Mouse (Mus musculus) heart, embryonic 11.5 days (tissue): Measurements from ENCODE around the gene Cdsn. TPM values are rescaled to one million over a fixed set of nuclear protein-coding genes. Genes with fewer than 3 reads are reported as not detected.

Experiments
- ATAC-seq: fragments of 200-750 bp; cut with Nextera tagmentation; replicated peaks from 2 replicates; pipeline ENCODE4 v1.8.0; 2017; ENCODE audit warnings: moderate library complexity; ENCODE audit not compliant: insufficient number of reproducible peaks, low FRiP score, low TSS enrichment
- H3K27ac ChIP-seq: fragments of 300-500 bp; sonication (generic); 2 replicates; pipeline ENCODE4 v1.5.1; 2014; ENCODE audit warnings: mild to moderate bottlenecking, low read depth, low read length
- H3K27me3 ChIP-seq: fragments of 300-500 bp; sonication (generic); 2 replicates; pipeline ENCODE4 v1.6.1; 2014; ENCODE audit warnings: mild to moderate bottlenecking, low read length, mixed read lengths; ENCODE audit not compliant: control insufficient read depth, insufficient read depth
- H3K36me3 ChIP-seq: fragments of 300-500 bp; sonication (generic); 2 replicates; pipeline ENCODE4 v1.6.1; 2014; ENCODE audit warnings: mild to moderate bottlenecking, low read length, moderate library complexity, mixed read lengths; ENCODE audit not compliant: control insufficient read depth, insufficient read depth
- H3K4me1 ChIP-seq: fragments of 300-500 bp; sonication (generic); 2 replicates; pipeline ENCODE4 v1.6.1; 2014; ENCODE audit warnings: low read length; ENCODE audit not compliant: control insufficient read depth, insufficient read depth
- H3K4me2 ChIP-seq: fragments of 300-500 bp; sonication (generic); 2 replicates; pipeline ENCODE4 v1.6.1; 2014; ENCODE audit warnings: mild to moderate bottlenecking, moderate library complexity
- H3K4me3 ChIP-seq: fragments of 300-500 bp; sonication (generic); 2 replicates; pipeline ENCODE4 v1.5.1; 2014; ENCODE audit warnings: low read depth, low read length
- H3K9ac ChIP-seq: fragments of 300-500 bp; sonication (generic); 2 replicates; pipeline ENCODE4 v1.6.1; 2014; ENCODE audit warnings: mild to moderate bottlenecking, low read depth, low read length, moderate library complexity
- H3K9me3 ChIP-seq: fragments of 300-500 bp; sonication (generic); replicated peaks from 2 replicates; pipeline ENCODE4 v1.6.1; 2016; ENCODE audit warnings: low read length; ENCODE audit not compliant: control insufficient read depth
- WGBS: fragments of 180-500 bp; shearing (Covaris S2); extraction: QIAGEN DNeasy Blood & Tissue Kit; methylation state at CpG from one replicate; pipeline ENCODE4 v1.1.7; 2014; ENCODE audit not compliant: insufficient replicate concordance; 5-methylcytosine and 5-hydroxymethylcytosine counted together
- polyA plus RNA-seq: library from polyadenylated mRNA; unstranded; fragments of >200 nt; fragmentation: Nextera tagmentation; extraction: Ambion mirVana; gene quantifications from 2 replicates; pipeline ENCODE4 v1.2.1, GENCODE M21; 2014

The Cdsn gene
- polyA plus RNA-seq, 1 experiment from 2014 or later = 0.40 TPM

DNA sequence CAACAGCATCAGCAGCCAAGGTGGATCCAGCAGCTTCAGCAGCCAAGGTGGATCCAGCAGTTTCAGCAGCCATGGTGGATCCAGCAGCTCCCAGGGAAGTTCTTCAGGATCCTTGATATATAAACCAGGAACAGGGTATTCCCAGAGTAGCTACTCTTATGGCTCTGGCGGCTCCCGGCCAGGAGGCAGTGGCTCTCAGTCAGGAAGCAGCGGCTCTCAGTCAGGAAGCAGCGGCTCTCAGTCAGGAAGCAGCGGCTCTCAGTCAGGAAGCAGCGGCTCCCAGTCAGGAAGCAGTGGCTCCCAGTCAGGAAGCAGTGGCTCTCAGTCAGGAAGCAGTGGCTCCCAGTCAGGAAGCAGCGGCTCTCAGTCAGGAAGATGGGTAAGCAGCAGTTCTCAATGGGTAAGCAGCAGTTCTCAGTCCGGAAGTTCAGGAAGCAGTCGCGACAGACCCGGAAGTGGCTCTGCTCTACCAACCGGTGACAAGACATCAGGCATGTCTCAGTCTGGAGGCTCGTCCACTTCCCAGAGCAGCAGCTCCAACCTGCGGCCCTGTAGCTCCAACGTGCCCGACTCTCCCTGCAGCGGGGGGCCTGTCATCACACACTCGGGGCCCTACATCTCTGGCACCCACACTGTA, 3.0 kb downstream of the Cdsn start:
- Histone ChIP-seq H3K4me1 (peaks cover 5% of the 10 kb centered on the region), H3K4me2 (no peak overlapping the region), H3K27ac (no peak overlapping the region), H3K36me3 (no peaks in the 10 kb centered on the region), H3K9me3 (no peaks in the 10 kb centered on the region), H3K9ac (no peak overlapping the region), H3K27me3 (no peaks in the 10 kb centered on the region), H3K4me3 (no peak overlapping the region)
- ATAC-seq = no peak
- 85% methylated on average over 18 of the region's 18 CpGs for WGBS

DNA sequence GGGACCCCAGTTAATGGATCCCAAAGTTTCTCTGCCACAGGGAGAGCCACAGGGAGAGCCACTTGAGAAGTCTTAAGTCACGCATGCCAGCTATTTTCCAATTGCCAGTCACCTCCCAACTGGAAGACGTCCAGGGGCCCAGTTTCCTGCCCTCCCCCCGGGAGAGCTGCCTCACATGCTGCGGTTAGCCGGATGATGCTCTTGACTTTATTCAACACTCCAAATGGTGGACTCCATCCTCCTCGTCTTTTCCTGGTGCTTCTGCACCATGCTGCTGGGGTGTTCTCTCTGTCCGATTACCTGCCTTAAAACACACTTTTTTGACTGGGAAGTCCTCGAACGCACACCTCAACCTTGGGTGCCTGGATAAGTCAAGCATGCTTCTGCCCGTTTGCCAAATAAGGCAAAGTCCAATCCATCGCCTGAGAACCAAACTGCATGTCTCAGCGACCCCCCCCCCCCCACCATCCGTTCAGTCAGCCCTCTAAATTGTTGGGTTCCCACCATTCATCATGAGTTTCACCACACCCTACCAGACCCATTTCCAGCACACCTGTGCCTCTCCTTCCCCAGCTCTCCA, 4.3 kb downstream of the Cdsn start:
- no peaks in the 10 kb centered on the region for H3K36me3 ChIP-seq
- H3K9me3 ChIP-seq = no peaks in the 10 kb centered on the region
- no peaks in the 10 kb centered on the region; the same call in 1 of the 2 replicates for H3K4me1 ChIP-seq
- H3K4me3 ChIP-seq = no peak overlapping the region
- no peak overlapping the region for H3K4me2 ChIP-seq
- H3K27ac ChIP-seq = no peak overlapping the region
- ATAC-seq = no peak
- no peaks in the 10 kb centered on the region for H3K27me3 ChIP-seq
- H3K9ac ChIP-seq = no peak overlapping the region
- WGBS = 84% methylated on average over 12 of the region's 13 CpGs

DNA sequence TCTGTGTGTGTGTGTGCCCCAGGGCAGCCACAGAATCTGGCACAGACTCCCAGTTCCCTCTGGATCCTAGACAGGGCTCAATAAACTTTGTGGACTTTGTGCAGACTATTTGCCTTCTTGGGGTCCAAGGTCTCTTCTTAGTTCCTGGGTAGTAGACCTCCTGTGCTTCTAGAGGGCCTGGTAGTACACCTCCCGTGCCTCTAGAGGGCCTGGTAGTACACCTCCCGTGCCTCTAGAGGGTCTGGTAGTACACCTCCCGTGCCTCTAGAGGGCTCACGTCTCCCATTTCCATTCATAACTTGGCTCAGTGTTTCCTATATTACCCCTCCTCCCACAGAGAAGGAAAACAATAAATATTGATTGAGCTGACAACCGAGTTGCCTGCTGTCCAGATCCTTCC, 4.9 kb downstream of the Cdsn start:
- 34% methylated on average over 5 of the region's 5 CpGs for WGBS
- Histone ChIP-seq H3K9ac (no peak overlapping the region), H3K36me3 (no peaks in the 10 kb centered on the region), H3K4me2 (no peak overlapping the region), H3K27ac (no peak overlapping the region), H3K9me3 (no peaks in the 10 kb centered on the region), H3K27me3 (no peaks in the 10 kb centered on the region), H3K4me3 (no peak overlapping the region), H3K4me1 (no peaks in the 10 kb centered on the region)
- no peak for ATAC-seq

DNA sequence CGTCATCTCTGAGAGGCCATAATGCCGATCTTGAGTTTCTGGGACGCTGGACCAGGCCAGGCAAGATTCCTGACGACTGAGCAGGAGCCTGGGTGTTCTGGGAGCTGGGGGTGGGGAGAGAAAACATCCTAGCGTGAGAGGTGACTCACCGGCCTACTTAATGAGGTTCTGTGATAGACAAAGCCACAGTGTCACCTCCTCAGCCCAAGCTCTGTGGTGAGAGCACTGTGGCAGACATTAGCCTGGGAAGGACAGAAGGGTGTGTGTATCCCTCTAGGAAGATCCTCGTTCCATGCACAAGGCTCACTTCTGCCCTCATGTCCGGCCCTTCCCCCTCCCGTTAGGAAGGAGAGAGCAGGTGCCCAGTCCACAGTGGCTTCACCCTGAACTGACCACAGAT, 5.4 kb downstream of the Cdsn start:
- 64% methylated on average over 9 of the region's 9 CpGs for WGBS
- Histone ChIP-seq H3K4me3 (no peak overlapping the region), H3K27ac (no peak overlapping the region), H3K9ac (no peak overlapping the region), H3K27me3 (no peaks in the 10 kb centered on the region), H3K4me2 (no peak overlapping the region), H3K36me3 (no peaks in the 10 kb centered on the region), H3K4me1 (no peaks in the 10 kb centered on the region), H3K9me3 (no peaks in the 10 kb centered on the region)
- ATAC-seq = no peak

DNA sequence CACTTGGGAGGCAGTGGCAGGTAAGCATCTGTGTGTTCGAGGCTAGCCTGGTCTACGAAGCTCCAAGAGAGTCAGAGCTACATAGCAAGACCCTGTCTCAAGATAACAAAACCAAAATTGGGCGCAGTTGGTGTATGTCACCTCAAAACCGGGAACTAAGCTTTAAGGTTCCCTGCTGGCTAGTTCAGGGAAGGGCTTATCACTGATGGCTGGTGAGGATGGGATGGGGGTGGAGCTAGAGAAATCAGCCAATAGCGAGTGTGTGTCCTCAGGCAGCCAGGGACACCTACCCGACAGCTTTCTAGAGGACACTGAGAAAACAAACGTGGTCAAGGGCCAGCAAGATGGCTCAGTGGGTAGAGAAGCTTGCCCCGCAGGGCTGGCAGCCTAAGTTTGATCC, 6.3 kb downstream of the Cdsn start:
- WGBS = 42% methylated on average over 8 of the region's 8 CpGs
- no peaks in the 10 kb centered on the region for H3K4me1 ChIP-seq
- H3K9me3 ChIP-seq = no peaks in the 10 kb centered on the region
- no peak overlapping the region for H3K4me3 ChIP-seq
- H3K36me3 ChIP-seq = no peaks in the 10 kb centered on the region
- H3K27ac ChIP-seq = no peak overlapping the region
- H3K4me2 ChIP-seq = no peak overlapping the region
- no peak for ATAC-seq
- H3K9ac ChIP-seq = no peak overlapping the region
- no peaks in the 10 kb centered on the region for H3K27me3 ChIP-seq

DNA sequence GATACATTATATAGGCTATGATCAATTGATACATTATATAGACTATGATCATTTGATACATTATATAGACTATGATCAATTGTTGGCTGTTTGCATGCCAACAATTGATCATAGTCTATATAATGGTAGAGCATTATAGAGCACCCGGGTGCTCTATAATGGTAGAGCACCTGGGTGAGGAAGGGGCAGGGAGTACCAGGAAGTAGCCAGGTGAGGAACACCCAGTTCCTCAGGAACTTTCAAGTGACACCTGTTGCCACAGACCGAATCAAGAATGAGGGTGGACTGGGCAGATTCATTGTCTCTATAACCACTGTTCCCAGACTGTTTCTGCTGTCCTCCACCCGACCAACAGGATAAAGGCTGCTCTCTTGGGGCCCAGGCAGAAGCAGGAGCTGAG, 15.2 kb downstream of the Cdsn start, which contains the start of gene 2300002M23Rik:
2300002M23Rik (plus strand) TSS at position 301 of the 400 bp plus-strand sequence.
- ATAC-seq = no peak
- H3K4me1 ChIP-seq = 0 out of 2 replicates have a peak, but pooled peaks cover 2% of the 10 kb centered on the region
- H3K9me3 ChIP-seq = no peaks in the 10 kb centered on the region
- WGBS = 53% methylated on average over 3 of the region's 3 CpGs
- H3K36me3 ChIP-seq = no peaks in the 10 kb centered on the region
- H3K4me2 ChIP-seq = no peak within 1 kb of the TSS
- no peak within 1 kb of the TSS for H3K9ac ChIP-seq
- H3K27me3 ChIP-seq = peaks cover 24% of the 10 kb centered on the region
- H3K27ac ChIP-seq = no peak within 1 kb of the TSS
- no peak within 1 kb of the TSS for H3K4me3 ChIP-seq

DNA sequence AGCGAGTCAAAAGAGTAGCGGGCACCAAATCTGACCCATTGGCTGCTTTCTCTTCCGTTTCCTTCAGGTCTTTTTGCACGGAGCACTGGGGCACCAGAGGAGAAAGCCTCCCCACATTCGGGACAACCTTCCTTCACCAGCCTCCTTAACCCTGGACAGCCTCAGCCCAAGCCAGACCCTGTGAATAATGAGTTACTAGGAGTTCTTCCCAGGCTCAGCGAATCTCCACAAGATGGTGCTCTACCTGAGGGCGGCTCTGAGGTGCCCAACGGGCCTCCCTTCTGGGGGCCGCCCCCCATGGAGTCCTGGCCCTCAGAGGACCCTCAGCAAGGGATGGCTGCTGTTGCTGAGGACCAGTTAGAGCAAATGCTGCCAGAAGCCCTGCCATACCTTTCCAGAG, 15.8 kb downstream of the Cdsn start:
- no peak overlapping the region for H3K9ac ChIP-seq
- no peak overlapping the region for H3K4me2 ChIP-seq
- peaks cover 24% of the 10 kb centered on the region for H3K27me3 ChIP-seq
- no peak overlapping the region for H3K27ac ChIP-seq
- ATAC-seq = no peak
- WGBS = 14% methylated on average over 9 of the region's 9 CpGs
- 0 out of 2 replicates have a peak, but pooled peaks cover 2% of the 10 kb centered on the region for H3K4me1 ChIP-seq
- H3K4me3 ChIP-seq = no peak overlapping the region
- no peaks in the 10 kb centered on the region for H3K36me3 ChIP-seq
- no peaks in the 10 kb centered on the region for H3K9me3 ChIP-seq

DNA sequence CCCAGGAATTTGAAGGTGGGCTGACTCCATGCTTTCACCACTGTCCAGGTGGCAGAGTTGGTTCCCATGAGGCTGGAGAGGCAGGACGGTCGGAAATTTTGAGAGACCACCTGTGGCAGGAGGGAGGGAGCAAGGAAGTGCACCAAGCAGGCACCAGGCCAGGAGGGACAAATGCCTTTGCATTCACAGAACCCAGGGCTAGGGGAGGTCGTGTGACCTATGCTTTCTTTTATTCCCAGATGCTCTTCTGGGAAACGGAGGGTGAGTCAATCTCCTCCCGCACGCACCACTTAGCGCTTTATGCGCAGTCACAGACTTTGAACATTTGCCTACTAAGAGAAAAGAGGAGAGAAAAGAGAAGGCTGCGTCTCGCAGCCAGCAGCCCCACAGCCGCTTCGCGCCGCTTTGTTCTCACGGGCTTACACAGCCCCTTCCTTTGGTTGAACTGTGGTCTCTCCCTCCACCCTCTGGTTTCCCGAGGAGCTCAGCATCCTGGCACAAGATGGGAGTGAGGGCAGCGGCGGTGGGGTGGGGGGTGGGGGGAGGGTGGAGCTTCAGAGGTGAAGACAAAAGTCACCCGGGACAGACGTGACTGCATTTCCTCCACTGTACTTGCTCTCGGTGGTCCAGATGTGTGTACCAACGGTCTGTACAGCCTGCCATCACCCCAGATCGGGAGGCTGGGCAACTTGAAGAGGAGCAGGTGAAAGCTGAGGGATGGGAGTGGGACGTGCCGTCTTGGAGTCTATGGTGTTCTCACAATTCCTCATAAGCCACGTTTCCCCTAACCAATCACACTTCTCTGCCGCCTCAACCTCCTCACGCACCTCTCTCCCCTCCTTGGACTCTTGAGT, 17.4 kb downstream of the Cdsn start:
- Histone ChIP-seq H3K9ac (peak overlapping the region; percentile 54), H3K4me2 (peak overlapping the region; percentile 63), H3K27me3 (peaks cover 26% of the 10 kb centered on the region), H3K27ac (no peak overlapping the region), H3K4me1 (0 out of 2 replicates have a peak, but pooled peaks cover 2% of the 10 kb centered on the region), H3K36me3 (no peaks in the 10 kb centered on the region), H3K9me3 (no peaks in the 10 kb centered on the region), H3K4me3 (peak overlapping the region; percentile 30)
- 0 out of 2 replicates have a peak, but pooled peaks have one; percentile 26 for ATAC-seq
- 3% methylated on average over 28 of the region's 28 CpGs for WGBS
